Mouse (Mus musculus): ENCODE data around the gene Ikzf4. TPM values are rescaled to one million over a fixed set of nuclear protein-coding genes. Genes with fewer than 3 reads are reported as not detected.
"Not testable (repeated sequence)": the region's sequence is repeated elsewhere in the genome, so short reads cannot be mapped to it uniquely, and the experiment has no call there.

Gene Ikzf4
- total and polyA plus RNA-seq, 3 experiments: 0.88 to 1.8 (median 0.97) TPM

DNA sequence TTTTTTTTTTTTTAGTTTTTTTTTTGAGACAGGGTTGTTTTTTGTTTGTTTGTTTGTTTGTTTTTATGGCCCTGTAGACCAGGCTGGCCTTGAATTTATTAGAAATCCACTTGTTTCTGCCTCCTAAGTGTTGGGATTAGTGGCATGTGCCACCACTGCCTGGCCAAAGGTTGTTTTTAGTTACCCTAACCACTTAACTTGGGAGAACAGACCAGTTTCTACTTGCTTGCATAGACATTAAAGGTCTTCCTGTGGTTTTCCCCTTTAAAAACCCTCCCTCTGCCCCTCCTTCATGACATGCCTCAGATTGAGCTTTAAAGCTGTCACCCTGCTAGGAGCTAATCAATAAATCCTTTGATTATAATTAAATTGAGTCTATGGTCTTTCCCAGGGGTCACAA, 25.6 kb downstream of the Ikzf4 start:
- no peaks in the 10 kb centered on the region for H3K27me3 ChIP-seq (ENCODE audit: control insufficient read depth, insufficient read depth, low read length)
- intact Hi-C loops (cut with DNase I): loop anchor here (10.0 kb wide), 1 partner anchor 275 kb away; the partner anchor contains the start of gene Gdf11
- TF ChIP-seq POLR2A (IDR thresholded peaks at IDR 0.05; ENCODE audit: insufficient read depth, low read depth, low read length): no peak
- TF ChIP-seq CTCF (IDR thresholded peaks at IDR 0.05): no peak
- TF ChIP-seq EP300 (IDR thresholded peaks at IDR 0.05; ENCODE audit: insufficient read depth, low read depth, low read length): no peak
- no peak overlapping the region for H3K27ac ChIP-seq
- H3K36me3 ChIP-seq (ENCODE audit: control insufficient read depth, insufficient read depth, low read length): peaks cover 2% of the 10 kb centered on the region
- H3K4me3 ChIP-seq: no peak overlapping the region
- no peaks in the 10 kb centered on the region; the same call in 1 of the 2 replicates for H3K4me1 ChIP-seq (ENCODE audit: control insufficient read depth, insufficient read depth, low read length)
- H3K79me2 ChIP-seq (replicated peaks; ENCODE audit: control insufficient read depth, insufficient read depth, low read length): no peaks in the 10 kb centered on the region
- H3K9ac ChIP-seq (ENCODE audit: low read depth, low read length): no peak overlapping the region
- DNase-seq: no peak

DNA sequence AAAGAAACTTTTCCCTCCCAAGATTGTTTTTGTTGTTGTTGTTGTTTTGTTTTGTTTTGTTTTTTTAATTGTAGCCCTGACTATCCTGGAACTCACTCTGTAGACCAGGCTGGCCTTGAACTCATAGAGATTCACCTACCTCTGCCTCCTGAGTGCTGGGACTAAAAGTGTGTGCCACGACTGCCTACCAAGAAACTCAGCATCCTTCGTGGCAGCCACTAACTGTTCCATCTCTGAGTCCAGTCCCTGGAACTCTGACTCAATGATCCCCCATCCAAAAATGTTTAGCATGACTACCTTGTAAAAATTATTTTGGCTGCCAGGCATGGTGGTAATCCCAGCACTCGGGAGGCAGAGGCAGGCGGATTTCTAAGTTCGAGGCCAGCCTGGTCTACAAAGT, 26.6 kb downstream of the Ikzf4 start:
- DNase-seq; H3K27me3 ChIP-seq (ENCODE audit: control insufficient read depth, insufficient read depth, low read length); H3K4me1 ChIP-seq (ENCODE audit: control insufficient read depth, insufficient read depth, low read length); H3K27ac ChIP-seq; H3K4me3 ChIP-seq; H3K36me3 ChIP-seq (ENCODE audit: control insufficient read depth, insufficient read depth, low read length); H3K79me2 ChIP-seq (replicated peaks; ENCODE audit: control insufficient read depth, insufficient read depth, low read length); intact Hi-C loops (cut with DNase I); H3K9ac ChIP-seq (ENCODE audit: low read depth, low read length): not testable (repeated sequence)
- WGBS: 82% methylated on average over 5 of the region's 5 CpGs

DNA sequence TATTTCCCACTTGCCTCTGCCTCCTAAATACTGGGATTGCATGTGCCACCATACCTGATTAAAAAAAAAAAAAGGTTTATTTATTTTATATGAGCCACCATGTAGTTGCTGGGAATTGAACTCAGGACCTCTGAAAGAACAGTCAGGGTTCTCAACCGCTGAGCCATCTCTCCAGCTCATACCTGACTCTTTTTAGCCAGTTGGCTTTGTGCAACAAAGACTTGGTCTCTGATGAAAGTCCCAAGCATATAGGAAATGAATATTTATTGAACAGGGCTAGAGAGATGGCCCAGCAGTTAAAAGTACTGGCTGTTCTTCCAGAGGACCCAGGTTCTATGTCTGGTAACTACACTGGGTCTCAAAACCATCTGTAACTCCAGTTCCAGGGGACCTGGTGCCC, 27.2 kb downstream of the Ikzf4 start:
- no peak for TF ChIP-seq POLR2A (IDR thresholded peaks at IDR 0.05; ENCODE audit: insufficient read depth, low read depth, low read length)
- no peak for TF ChIP-seq EP300 (IDR thresholded peaks at IDR 0.05; ENCODE audit: insufficient read depth, low read depth, low read length)
- no peak for TF ChIP-seq CTCF (IDR thresholded peaks at IDR 0.05)
- H3K4me3 ChIP-seq: no peak overlapping the region
- H3K27me3 ChIP-seq (ENCODE audit: control insufficient read depth, insufficient read depth, low read length): no peaks in the 10 kb centered on the region
- intact Hi-C loops (cut with DNase I): no loop called here
- no peaks in the 10 kb centered on the region for H3K36me3 ChIP-seq (ENCODE audit: control insufficient read depth, insufficient read depth, low read length)
- H3K27ac ChIP-seq: no peak overlapping the region
- no peak for DNase-seq
- no peaks in the 10 kb centered on the region for H3K79me2 ChIP-seq (replicated peaks; ENCODE audit: control insufficient read depth, insufficient read depth, low read length)
- no peaks in the 10 kb centered on the region for H3K4me1 ChIP-seq (ENCODE audit: control insufficient read depth, insufficient read depth, low read length)
- H3K9ac ChIP-seq (ENCODE audit: low read depth, low read length): no peak overlapping the region
- 80% methylated on average over 1 of the region's 1 CpGs for WGBS

DNA sequence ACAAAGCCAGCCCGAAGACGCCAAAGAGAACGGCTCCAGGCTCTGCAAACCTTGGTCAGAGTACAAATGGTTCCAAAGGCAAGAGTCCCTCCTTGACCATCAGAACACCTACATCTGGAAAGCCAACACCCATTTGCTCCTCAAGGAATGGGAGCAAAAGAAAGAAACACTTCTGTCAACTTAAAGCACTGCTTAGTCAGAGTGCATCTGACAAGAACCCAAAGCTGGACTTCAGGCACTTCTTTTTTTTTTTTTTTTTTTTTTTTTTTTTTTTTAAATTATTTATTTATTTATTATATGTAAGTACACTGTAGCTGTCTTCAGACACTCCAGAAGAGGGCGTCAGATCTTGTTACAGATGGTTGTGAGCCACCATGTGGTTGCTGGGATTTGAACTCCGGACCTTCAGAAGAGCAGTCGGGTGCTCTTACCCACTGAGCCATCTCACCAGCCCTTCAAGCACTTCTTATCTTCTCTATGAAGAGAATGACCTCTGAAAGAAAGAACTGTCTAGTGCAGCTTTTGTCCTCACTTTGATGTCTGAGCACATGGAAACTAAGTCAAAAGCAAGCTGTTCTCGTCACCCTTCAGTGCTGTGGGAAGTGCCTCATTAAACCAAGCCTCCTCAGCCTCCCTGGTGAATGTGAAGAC, 29.9 kb downstream of the Ikzf4 start:
- intact Hi-C loops (cut with DNase I): not testable (repeated sequence)

GRCm38 (mm10) chr10:128614934-128615333, 30.9 kb downstream of the Ikzf4 start:
- 52% methylated on average over 3 of the region's 3 CpGs for WGBS
- no peak for DNase-seq
- Histone ChIP-seq H3K36me3 (ENCODE audit: control insufficient read depth, insufficient read depth, low read length) (no peaks in the 10 kb centered on the region), H3K4me3 (no peak overlapping the region), H3K4me1 (ENCODE audit: control insufficient read depth, insufficient read depth, low read length) (no peaks in the 10 kb centered on the region), H3K79me2 (replicated peaks; ENCODE audit: control insufficient read depth, insufficient read depth, low read length) (no peaks in the 10 kb centered on the region), H3K27me3 (ENCODE audit: control insufficient read depth, insufficient read depth, low read length) (no peaks in the 10 kb centered on the region), H3K9ac (ENCODE audit: low read depth, low read length) (no peak overlapping the region), H3K27ac (no peak overlapping the region)
- TF ChIP-seq POLR2A (IDR thresholded peaks at IDR 0.05; ENCODE audit: insufficient read depth, low read depth, low read length): no peak
- TF ChIP-seq CTCF (IDR thresholded peaks at IDR 0.05): 0 out of 2 replicates have a peak, but pooled peaks have one; percentile 19
- TF ChIP-seq EP300 (IDR thresholded peaks at IDR 0.05; ENCODE audit: insufficient read depth, low read depth, low read length): no peak
- intact Hi-C loops (cut with DNase I): loop anchor here (5.0 kb wide), 1 partner anchor 57 kb away; the partner anchor contains the start of gene Suox

More for the DNA sequence above, 29.9 kb downstream of the Ikzf4 start:
- H3K79me2 ChIP-seq (replicated peaks; ENCODE audit: control insufficient read depth, insufficient read depth, low read length); H3K4me1 ChIP-seq (ENCODE audit: control insufficient read depth, insufficient read depth, low read length); H3K27me3 ChIP-seq (ENCODE audit: control insufficient read depth, insufficient read depth, low read length); H3K27ac ChIP-seq; H3K4me3 ChIP-seq; H3K36me3 ChIP-seq (ENCODE audit: control insufficient read depth, insufficient read depth, low read length); DNase-seq; H3K9ac ChIP-seq (ENCODE audit: low read depth, low read length): not testable (repeated sequence)
- WGBS: 83% methylated on average over 6 of the region's 7 CpGs

- H3K9ac ChIP-seq (ENCODE audit: low read depth, low read length); H3K36me3 ChIP-seq (ENCODE audit: control insufficient read depth, insufficient read depth, low read length); H3K27ac ChIP-seq; H3K4me1 ChIP-seq (ENCODE audit: control insufficient read depth, insufficient read depth, low read length); H3K4me3 ChIP-seq; DNase-seq; H3K79me2 ChIP-seq (replicated peaks; ENCODE audit: control insufficient read depth, insufficient read depth, low read length); H3K27me3 ChIP-seq (ENCODE audit: control insufficient read depth, insufficient read depth, low read length): not testable (repeated sequence)
- intact Hi-C loops (cut with DNase I): loop anchor here (5.0 kb wide), 1 partner anchor 58 kb away; the partner anchor contains the start of gene Suox
- 50% methylated on average over 4 of the region's 4 CpGs for WGBS
These were observed 32.0 kb downstream of the Ikzf4 start for GRCm38 (mm10) chr10:128613820-128614219.

Data from heart, adult 2 months (tissue).